9 mouse cellular contexts compared by ENCODE assay signal in the genomic region with DNA sequence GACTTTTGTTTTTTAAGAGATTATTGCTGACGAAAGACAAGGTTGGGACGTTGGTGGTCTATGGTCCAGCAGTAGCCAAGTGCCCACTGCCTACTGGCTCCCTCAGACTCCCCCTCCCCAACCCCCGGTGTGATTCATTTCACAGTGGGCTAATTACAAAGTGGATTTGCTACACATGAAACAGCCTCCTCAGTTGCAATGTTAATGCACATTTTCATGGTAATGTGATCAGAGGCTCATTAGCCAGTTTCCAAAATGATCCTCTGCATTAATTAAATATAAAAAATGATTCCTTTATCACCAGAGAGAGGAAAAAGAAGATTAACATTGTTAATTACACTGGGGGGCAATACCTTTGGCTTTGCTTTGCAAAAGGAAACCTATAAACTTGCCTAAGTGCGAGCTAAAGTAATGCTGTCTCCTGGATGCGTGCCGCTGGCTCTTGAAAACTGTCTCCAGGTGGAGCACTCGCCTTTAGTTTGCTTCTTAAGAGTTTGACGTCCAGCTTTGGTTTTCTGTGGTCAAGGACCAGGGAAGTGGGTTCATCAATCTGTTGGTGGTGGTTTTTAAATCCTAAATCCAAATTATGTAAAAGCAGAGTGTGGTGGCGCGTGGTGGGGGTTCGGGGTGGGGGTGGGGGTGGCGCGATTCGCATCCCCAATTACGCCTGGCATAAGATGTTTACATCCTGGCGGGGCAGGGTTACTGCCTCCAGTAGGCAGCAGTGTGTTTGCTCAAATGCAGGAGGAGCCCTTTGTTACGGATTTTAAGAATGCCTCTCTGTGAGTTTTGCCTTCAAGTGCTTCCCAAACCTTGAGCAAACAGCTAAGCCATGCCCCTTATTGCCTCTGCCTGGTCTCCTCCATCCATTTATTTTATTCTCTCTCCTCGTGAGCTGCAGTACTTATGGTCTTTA.
DNase-seq lines count a peak whose midpoint lies in the region; ATAC-seq and TF ChIP-seq lines count a peak whose summit lies in the region.
"Had no signal": no experiment of that assay in that cellular context is flagged by ENCODE, and none has a peak within 500 bp of the region (broad histone marks: within the 10 kb centered on the region; RNA-seq: fewer than 3 reads in every experiment).

No protein-coding gene starts in this region.

- no peak for ATAC-seq in heart, embryonic 11.5 days (replicated peaks; ENCODE audit: insufficient number of reproducible peaks, low FRiP score, low TSS enrichment)
- no peak for ATAC-seq in intestine, postnatal 0 days
- ATAC-seq in neural tube, embryonic 12.5 days (ENCODE audit: low FRiP score, low read depth) = peak; percentile 41

- peak; percentile 47 for TF ChIP-seq CTCF in intestine, postnatal 0 days (IDR thresholded peaks at IDR 0.05; ENCODE audit: low read depth)
- no peak for TF ChIP-seq CTCF in thymus, adult 2 months (IDR thresholded peaks at IDR 0.05; ENCODE audit: borderline replicate concordance, control insufficient read depth, extremely low read depth, insufficient read depth, low read length, poor library complexity)

- 2% methylated on average over 18 of the region's 18 CpGs for WGBS in heart, embryonic 11.5 days (ENCODE audit: insufficient replicate concordance)
- 4% methylated on average over 18 of the region's 18 CpGs for WGBS in intestine, postnatal 0 days
- WGBS in neural tube, embryonic 12.5 days = 1% methylated on average over 18 of the region's 18 CpGs
- WGBS in thymus, adult 2 months = 10% methylated on average over 18 of the region's 18 CpGs

- peak overlapping the region; percentile 37 for H3K4me3 ChIP-seq in heart, embryonic 11.5 days (ENCODE audit: low read depth, low read length)
- H3K4me3 ChIP-seq in intestine, postnatal 0 days (ENCODE audit: low read depth, low read length) = no peak overlapping the region
- peak overlapping the region; percentile 19 for H3K4me3 ChIP-seq in neural tube, embryonic 12.5 days
- H3K4me3 ChIP-seq in thymus, adult 2 months (ENCODE audit: control insufficient read depth, insufficient read depth, low read length) = no peak overlapping the region
- H3K4me3 ChIP-seq: megakaryocyte, embryonic 14.5 days had no signal

- H3K9me3 ChIP-seq in heart, embryonic 11.5 days (replicated peaks; ENCODE audit: control insufficient read depth, low read length) = no peaks in the 10 kb centered on the region
- no peaks in the 10 kb centered on the region for H3K9me3 ChIP-seq in intestine, postnatal 0 days (ENCODE audit: control insufficient read depth)
- H3K9me3 ChIP-seq in neural tube, embryonic 12.5 days = 0 out of 2 replicates have a peak, but pooled peaks cover 2% of the 10 kb centered on the region

- no peak for DNase-seq in heart, adult 11 months
- DNase-seq in Muller cell, postnatal 12 days (ENCODE audit: inconsistent ontology term) = peak; percentile 13
- DNase-seq in fibroblast of lung, adult 2 months (ENCODE audit: low read depth) = peak; percentile 29
- no peak for DNase-seq in thymus, adult 2 months
- DNase-seq in layer of hippocampus, adult 9-11 months = no peak

- 0 out of 2 replicates have a peak, but pooled peaks cover 6% of the 10 kb centered on the region for H3K4me1 ChIP-seq in heart, embryonic 11.5 days (ENCODE audit: control insufficient read depth, insufficient read depth, low read length)
- H3K4me1 ChIP-seq in intestine, postnatal 0 days (replicated peaks; ENCODE audit: control insufficient read depth, insufficient read depth, low read length) = no peaks in the 10 kb centered on the region
- H3K4me1 ChIP-seq in neural tube, embryonic 12.5 days = peaks cover 26% of the 10 kb centered on the region
- no peaks in the 10 kb centered on the region for H3K4me1 ChIP-seq in thymus, adult 2 months (replicated peaks; ENCODE audit: control insufficient read depth, insufficient read depth, low read length)
- H3K4me1 ChIP-seq: megakaryocyte, embryonic 14.5 days had no signal

- no peaks in the 10 kb centered on the region for H3K36me3 ChIP-seq in heart, embryonic 11.5 days (ENCODE audit: control insufficient read depth, insufficient read depth, low read length)
- H3K36me3 ChIP-seq in intestine, postnatal 0 days (ENCODE audit: control insufficient read depth, insufficient read depth) = no peaks in the 10 kb centered on the region
- H3K36me3 ChIP-seq in neural tube, embryonic 12.5 days = 0 out of 2 replicates have a peak, but pooled peaks cover 2% of the 10 kb centered on the region
- no peaks in the 10 kb centered on the region for H3K36me3 ChIP-seq in thymus, adult 2 months (ENCODE audit: control insufficient read depth, insufficient read depth, low read length)

- H3K27ac ChIP-seq in heart, embryonic 11.5 days (ENCODE audit: low read depth, low read length) = no peak overlapping the region
- no peak overlapping the region for H3K27ac ChIP-seq in intestine, postnatal 0 days (ENCODE audit: low read depth, low read length)
- H3K27ac ChIP-seq in neural tube, embryonic 12.5 days = no peak overlapping the region
- H3K27ac ChIP-seq in thymus, adult 2 months (ENCODE audit: control insufficient read depth, insufficient read depth, low read length) = no peak overlapping the region

- no peaks in the 10 kb centered on the region for H3K27me3 ChIP-seq in heart, embryonic 11.5 days (ENCODE audit: control insufficient read depth, insufficient read depth, low read length)
- H3K27me3 ChIP-seq in intestine, postnatal 0 days (replicated peaks; ENCODE audit: control insufficient read depth, insufficient read depth, low read length) = no peaks in the 10 kb centered on the region
- no peaks in the 10 kb centered on the region for H3K27me3 ChIP-seq in neural tube, embryonic 12.5 days (replicated peaks)
- H3K27me3 ChIP-seq in thymus, adult 2 months (ENCODE audit: control insufficient read depth, insufficient read depth, low read length) = no peaks in the 10 kb centered on the region

- H3K4me2 ChIP-seq in heart, embryonic 11.5 days = peak overlapping the region; percentile 71
- peak overlapping the region; percentile 48 for H3K4me2 ChIP-seq in intestine, postnatal 0 days (replicated peaks; ENCODE audit: low read depth)
- peak overlapping the region; percentile 51 for H3K4me2 ChIP-seq in neural tube, embryonic 12.5 days (replicated peaks)

- TF ChIP-seq POLR2A in thymus, adult 2 months (IDR thresholded peaks at IDR 0.05; ENCODE audit: control insufficient read depth, extremely low read depth, insufficient read depth, low read length, poor library complexity) = no peak

- H3K9ac ChIP-seq in heart, embryonic 11.5 days (ENCODE audit: low read depth, low read length) = no peak overlapping the region
- no peak overlapping the region for H3K9ac ChIP-seq in intestine, postnatal 0 days (ENCODE audit: low read depth, low read length)
- H3K9ac ChIP-seq in neural tube, embryonic 12.5 days = peak overlapping the region; percentile 26; the same call in 1 of the 2 replicates

Comparison
In these comparisons a context has a peak if more than half of its experiments do, and no peak if none do; other contexts are left out.
1. H3K4me3 ChIP-seq: peak in heart, embryonic 11.5 days (single experiment) and neural tube, embryonic 12.5 days (single experiment); none in intestine, postnatal 0 days (single experiment) and thymus, adult 2 months (single experiment).
2. DNase-seq: peak in Muller cell, postnatal 12 days (single experiment) and fibroblast of lung, adult 2 months (single experiment); none in heart, adult 11 months (single experiment), thymus, adult 2 months (single experiment) and layer of hippocampus, adult 9-11 months (single experiment).
3. Peak in every context shown above with its lines, with median percentiles within 50 percentile points of each other: H3K4me2 ChIP-seq.